Mouse (Mus musculus) MEL (cell line): ENCODE measurements around the gene Tcirg1. TPM values are rescaled to one million over a fixed set of nuclear protein-coding genes. Genes with fewer than 3 reads are reported as not detected.

Experiments used
- DNase-seq: peaks from one replicate; pipeline ENCODE4 v3.0.0; 2011; ENCODE audit warnings: low read depth, low spot score
- H3K27ac ChIP-seq: 2 replicates; pipeline ENCODE4 v1.5.1; 2012; ENCODE audit warnings: low read depth, mild to moderate bottlenecking, control low read depth, low read length, moderate library complexity; ENCODE audit not compliant: control insufficient read depth
- H3K27me3 ChIP-seq, 2 experiments: fragments of 150-350 bp in 1 of 2; sonication (generic) in 1 of 2; 2 replicates each; pipeline ENCODE4 v1.6.1; 2012; ENCODE audit warnings: low read length in 2 of 2, mild to moderate bottlenecking in 2 of 2, improper control_type of control experiment in 1 of 2, moderate library complexity in 1 of 2; ENCODE audit not compliant: insufficient read depth in 2 of 2, control insufficient read depth in 1 of 2
- H3K36me3 ChIP-seq, 2 experiments: 2 replicates each; pipeline ENCODE4 v1.6.1; 2012 to 2014; ENCODE audit warnings: low read length in 2 of 2, improper control_type of control experiment in 1 of 2, inconsistent platforms in 1 of 2, mild to moderate bottlenecking in 1 of 2; ENCODE audit not compliant: insufficient read depth in 2 of 2, control insufficient read depth in 1 of 2
- H3K4me1 ChIP-seq, 2 experiments: fragments of 150-350 bp in 1 of 2; sonication (generic) in 1 of 2; 2 replicates each; pipeline ENCODE4 v1.6.1; 2012; ENCODE audit warnings: low read length in 2 of 2, improper control_type of control experiment in 1 of 2, mild to moderate bottlenecking in 1 of 2; ENCODE audit not compliant: insufficient read depth in 2 of 2, control insufficient read depth in 1 of 2
- H3K4me3 ChIP-seq, 2 experiments: fragments of 150-350 bp in 1 of 2; sonication (generic) in 1 of 2; 2 replicates each; pipeline ENCODE4 v1.5.1; 2012; ENCODE audit warnings: low read depth in 2 of 2, low read length in 2 of 2, mild to moderate bottlenecking in 2 of 2, moderate library complexity in 2 of 2, control low read depth in 1 of 2, improper control_type of control experiment in 1 of 2; ENCODE audit not compliant: control insufficient read depth in 1 of 2, insufficient read depth in 1 of 2
- H3K79me2 ChIP-seq: 2 replicates; pipeline ENCODE4 v1.6.1; 2012; ENCODE audit warnings: mild to moderate bottlenecking, low read length, moderate library complexity; ENCODE audit not compliant: control insufficient read depth, poor library complexity, insufficient read depth
- H3K9ac ChIP-seq: 2 replicates; pipeline ENCODE4 v1.6.1; 2012; ENCODE audit warnings: low read depth, mild to moderate bottlenecking, control low read depth, low read length, moderate library complexity; ENCODE audit not compliant: control insufficient read depth, poor library complexity, severe bottlenecking
- H3K9me3 ChIP-seq: fragments of 150-350 bp; sonication (generic); replicated peaks from 2 replicates; pipeline ENCODE4 v1.6.1; 2012; ENCODE audit warnings: mild to moderate bottlenecking, low read length, improper control_type of control experiment, moderate library complexity; ENCODE audit not compliant: insufficient read depth
- E2F4 ChIP-seq: IDR thresholded peaks from 2 replicates; pipeline ENCODE4 v1.6.1; 2011; ENCODE audit warnings: low read depth, low read length, improper control_type of control experiment, borderline replicate concordance
- EP300 ChIP-seq, 2 experiments: IDR thresholded peaks; 2 replicates each; pipeline ENCODE4 v1.6.1; 2011; ENCODE audit warnings: improper control_type of control experiment in 2 of 2, low read length in 2 of 2, low read depth in 1 of 2, mild to moderate bottlenecking in 1 of 2
- GABPA ChIP-seq: IDR thresholded peaks from 2 replicates; pipeline ENCODE4 v1.6.1; 2012; ENCODE audit warnings: low read depth, mild to moderate bottlenecking, inconsistent platforms, low read length, improper control_type of control experiment, moderate library complexity
- GATA1 ChIP-seq: IDR thresholded peaks from 2 replicates; pipeline ENCODE4 v1.6.1; 2011; ENCODE audit warnings: low read depth, low read length, improper control_type of control experiment
- KAT2A ChIP-seq: conservative IDR thresholded peaks from 2 replicates; pipeline ENCODE4 v1.6.1; 2012; ENCODE audit warnings: low read depth, low read length, improper control_type of control experiment, inconsistent platforms
- MAX ChIP-seq: IDR thresholded peaks from 2 replicates; pipeline ENCODE4 v1.6.1; 2011; ENCODE audit warnings: low read length, improper control_type of control experiment
- MAZ ChIP-seq: IDR thresholded peaks from 2 replicates; pipeline ENCODE4 v1.6.1; 2012; ENCODE audit warnings: low read depth, mild to moderate bottlenecking, inconsistent platforms, low read length, improper control_type of control experiment
- MEF2A ChIP-seq: IDR thresholded peaks from 2 replicates; pipeline ENCODE4 v1.6.1; 2014; ENCODE audit warnings: low read depth, mild to moderate bottlenecking, inconsistent platforms, low read length, improper control_type of control experiment; ENCODE audit not compliant: poor library complexity, insufficient replicate concordance, severe bottlenecking; ENCODE audit errors: extremely low read depth
- MXI1 ChIP-seq: IDR thresholded peaks from 2 replicates; pipeline ENCODE4 v1.6.1; 2011; ENCODE audit warnings: mild to moderate bottlenecking, low read depth, low read length, improper control_type of control experiment
- MYC ChIP-seq: IDR thresholded peaks from 2 replicates; pipeline ENCODE4 v1.6.1; 2011; ENCODE audit warnings: low read depth, mild to moderate bottlenecking, low read length, improper control_type of control experiment, moderate library complexity
- NELFE ChIP-seq: IDR thresholded peaks from 2 replicates; pipeline ENCODE4 v1.6.1; 2011; ENCODE audit warnings: low read depth, low read length, improper control_type of control experiment
- POLR2A ChIP-seq, 2 experiments: IDR thresholded peaks; 2 replicates each; pipeline ENCODE4 v1.6.1; 2011 to 2012; ENCODE audit warnings: low read length in 2 of 2, mild to moderate bottlenecking in 2 of 2, control low read depth in 1 of 2, improper control_type of control experiment in 1 of 2, low read depth in 1 of 2, moderate library complexity in 1 of 2; ENCODE audit not compliant: control insufficient read depth in 1 of 2, insufficient read depth in 1 of 2, poor library complexity in 1 of 2
- POLR2AphosphoS5 ChIP-seq: IDR thresholded peaks from 2 replicates; pipeline ENCODE4 v1.6.1; 2012; ENCODE audit warnings: low read depth, borderline replicate concordance, mild to moderate bottlenecking, inconsistent platforms, low read length, moderate library complexity, mixed read lengths
- TBP ChIP-seq: IDR thresholded peaks from 2 replicates; pipeline ENCODE4 v1.8.0; 2011; ENCODE audit warnings: low read depth, low read length, improper control_type of control experiment
- USF1 ChIP-seq: IDR thresholded peaks from 2 replicates; pipeline ENCODE4 v1.6.1; 2014; ENCODE audit warnings: low read depth, mild to moderate bottlenecking, inconsistent platforms, low read length, improper control_type of control experiment, moderate library complexity
- USF2 ChIP-seq, 2 experiments: IDR thresholded peaks; 2 replicates each; pipeline ENCODE4 v1.6.1; 2011 to 2012; ENCODE audit warnings: improper control_type of control experiment in 2 of 2, low read length in 2 of 2, borderline replicate concordance in 1 of 2, inconsistent platforms in 1 of 2, low read depth in 1 of 2, mild to moderate bottlenecking in 1 of 2; ENCODE audit not compliant: insufficient read depth in 1 of 2
- ZC3H11A ChIP-seq: IDR thresholded peaks from 2 replicates; pipeline ENCODE4 v1.6.1; 2012; ENCODE audit warnings: low read depth, mild to moderate bottlenecking, inconsistent platforms, low read length, improper control_type of control experiment
- ZKSCAN1 ChIP-seq: IDR thresholded peaks from 2 replicates; pipeline ENCODE4 v1.6.1; 2012; ENCODE audit warnings: low read depth, mild to moderate bottlenecking, inconsistent platforms, low read length, improper control_type of control experiment, moderate library complexity
- polyA plus RNA-seq, 2 experiments: library from polyadenylated mRNA; stranded (reverse) in 1 of 2; unstranded in 1 of 2; fragments of >175 nt in 1 of 2; fragments of >200 nt in 1 of 2; gene quantifications; 2 replicates each; pipeline versions ENCODE4 v1.2.1 to v1.2.4; 2012; ENCODE audit warnings: low replicate concordance in 2 of 2, low read depth in 1 of 2; ENCODE audit not compliant: insufficient read length in 2 of 2, insufficient read depth in 1 of 2, missing spikeins in 1 of 2
- total RNA-seq: library from RNA; depleted of rRNA; stranded (reverse); fragments of 300-350 nt; gene quantifications from 2 replicates; pipeline ENCODE4 v1.2.3, GENCODE M21; 2012

Gene Tcirg1
- total and polyA plus RNA-seq, 3 experiments = 21.4 to 32.6 TPM; not detected in 1

DNA sequence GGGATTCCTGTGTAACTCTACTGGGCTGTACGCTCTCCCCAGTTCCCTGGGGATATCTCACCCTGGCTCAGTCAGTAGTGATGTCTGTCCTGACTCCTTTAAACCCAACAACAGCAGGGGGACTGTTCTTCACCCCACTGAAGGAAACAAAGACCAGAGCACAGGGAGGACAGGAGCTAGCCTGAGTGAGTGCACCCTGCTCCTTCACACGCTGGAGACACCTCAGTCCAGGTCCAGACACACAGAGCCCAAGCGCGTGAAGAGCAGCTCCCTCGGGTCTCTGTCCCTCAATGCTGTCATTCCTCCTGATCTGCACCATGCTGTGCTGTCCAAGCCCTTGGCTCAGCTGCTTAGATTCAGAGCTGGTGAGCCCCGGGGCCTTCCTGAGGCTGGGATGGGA lies 19.8 kb upstream of the Tcirg1 start:
- DNase-seq = no peak
- Histone ChIP-seq H3K36me3 (peaks cover 0 to 2% of the 10 kb centered on the region in 2 experiments; a peak in 1 of 4 replicates), H3K27ac (no peak overlapping the region), H3K79me2 (no peaks in the 10 kb centered on the region), H3K9ac (no peak overlapping the region), H3K27me3 (no peaks in the 10 kb centered on the region; a peak in 1 of 4 replicates), H3K9me3 (no peaks in the 10 kb centered on the region), H3K4me3 (no peak overlapping the region)
- TF ChIP-seq POLR2AphosphoS5 = no peak
- TF ChIP-seq ZC3H11A = no peak
- no peak for TF ChIP-seq MAX
- TF ChIP-seq MEF2A = no peak
- TF ChIP-seq, all 39 proteins: peak for 0
- peaks cover 0 to 26% of the 10 kb centered on the region in 2 experiments; a peak in 2 of 4 replicates for H3K4me1 ChIP-seq

DNA sequence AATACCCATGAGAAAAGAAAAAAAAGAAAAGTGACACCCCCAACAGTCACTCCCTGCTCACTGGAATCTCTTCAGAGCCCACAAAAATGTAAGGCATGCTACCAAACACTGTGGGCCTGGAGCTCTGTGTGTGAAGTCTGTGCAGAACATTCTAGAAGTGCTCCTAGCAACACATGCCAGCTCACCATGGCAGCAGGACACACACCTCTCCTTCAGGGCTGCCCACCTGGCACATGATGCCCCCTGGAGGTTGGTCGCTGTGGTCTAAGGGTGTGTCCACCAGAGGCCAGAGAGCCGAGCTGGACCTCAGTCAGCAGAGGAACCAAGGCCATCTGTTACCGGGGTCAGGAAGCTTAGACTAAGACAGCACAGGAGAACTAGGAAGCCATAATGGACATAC lies 19.3 kb upstream of the Tcirg1 start:
- Histone ChIP-seq H3K9ac (no peak overlapping the region), H3K36me3 (peaks cover 0 to 2% of the 10 kb centered on the region in 2 experiments; a peak in 1 of 4 replicates), H3K27me3 (no peaks in the 10 kb centered on the region), H3K9me3 (no peaks in the 10 kb centered on the region), H3K4me1 (peaks cover 0 to 26% of the 10 kb centered on the region in 2 experiments; a peak in 2 of 4 replicates), H3K4me3 (no peak overlapping the region), H3K79me2 (no peaks in the 10 kb centered on the region), H3K27ac (no peak overlapping the region)
- TF ChIP-seq GATA1 (no peak), E2F4 (no peak), KAT2A (no peak)
- DNase-seq = no peak

GRCm38 (mm10) chr19:3925859-3926258 lies 18.9 kb upstream of the Tcirg1 start:
- Histone ChIP-seq H3K9me3 (no peaks in the 10 kb centered on the region), H3K4me1 (peaks cover 0 to 25% of the 10 kb centered on the region in 2 experiments; a peak in 2 of 4 replicates), H3K36me3 (peaks cover 0 to 2% of the 10 kb centered on the region in 2 experiments; a peak in 1 of 4 replicates), H3K4me3 (no peak overlapping the region), H3K9ac (no peak overlapping the region), H3K27ac (no peak overlapping the region), H3K79me2 (no peaks in the 10 kb centered on the region), H3K27me3 (no peaks in the 10 kb centered on the region)
- TF ChIP-seq USF1 (peak; percentile 68), MXI1 (no peak)
- no peak for DNase-seq

DNA sequence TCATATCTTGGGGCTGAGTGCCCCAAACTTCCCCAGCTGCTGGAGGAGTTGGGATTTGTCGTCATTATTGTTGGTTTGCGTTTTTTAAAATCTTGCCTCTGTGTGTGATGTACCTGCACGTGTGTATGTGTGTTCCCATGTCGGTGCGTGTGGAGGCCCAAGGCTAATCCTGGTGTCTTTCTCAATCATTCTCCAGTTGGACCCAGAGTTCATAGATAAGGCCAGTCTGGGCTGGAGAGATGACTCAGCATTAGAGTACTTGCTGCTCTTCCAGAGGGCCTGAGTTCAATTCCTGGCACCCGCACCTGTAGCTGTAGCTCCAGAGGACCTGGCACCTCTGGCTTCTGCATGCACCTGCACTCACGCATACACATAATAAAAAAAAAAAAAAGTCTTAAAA lies 17.9 kb upstream of the Tcirg1 start:
- no peak overlapping the region for H3K27ac ChIP-seq
- no peak overlapping the region for H3K4me3 ChIP-seq
- no peak overlapping the region for H3K9ac ChIP-seq
- DNase-seq = no peak
- no peaks in the 10 kb centered on the region; a peak in 1 of 4 replicates for H3K36me3 ChIP-seq
- TF ChIP-seq EP300 (IDR thresholded peaks at IDR 0.05; ENCODE audit: low read depth in 1 of 2, low read length in 2 of 2) (no peak), NELFE (no peak), GABPA (no peak), MAX (no peak), MYC (no peak), ZKSCAN1 (no peak), USF2 (IDR thresholded peaks at IDR 0.05; ENCODE audit: borderline replicate concordance in 1 of 2, insufficient read depth in 1 of 2, low read depth in 1 of 2, low read length in 2 of 2) (no peak), TBP (no peak), MAZ (no peak), POLR2A (IDR thresholded peaks at IDR 0.05; ENCODE audit: control insufficient read depth in 1 of 2, insufficient read depth in 1 of 2, low read depth in 1 of 2, low read length in 2 of 2, poor library complexity in 1 of 2) (no peak)
- TF ChIP-seq, all 39 proteins: peak for 0
- Histone ChIP-seq H3K79me2 (no peaks in the 10 kb centered on the region), H3K9me3 (no peaks in the 10 kb centered on the region), H3K27me3 (no peaks in the 10 kb centered on the region), H3K4me1 (peaks cover 0 to 17% of the 10 kb centered on the region in 2 experiments; a peak in 2 of 4 replicates)
